Mouse (Mus musculus): ENCODE data around the gene Smim24. TPM values are rescaled to one million over a fixed set of nuclear protein-coding genes. Genes with fewer than 3 reads are reported as not detected.

Smim24 gene
- polyA plus RNA-seq, 1 experiment from 2014 or later = 3.8 TPM

DNA sequence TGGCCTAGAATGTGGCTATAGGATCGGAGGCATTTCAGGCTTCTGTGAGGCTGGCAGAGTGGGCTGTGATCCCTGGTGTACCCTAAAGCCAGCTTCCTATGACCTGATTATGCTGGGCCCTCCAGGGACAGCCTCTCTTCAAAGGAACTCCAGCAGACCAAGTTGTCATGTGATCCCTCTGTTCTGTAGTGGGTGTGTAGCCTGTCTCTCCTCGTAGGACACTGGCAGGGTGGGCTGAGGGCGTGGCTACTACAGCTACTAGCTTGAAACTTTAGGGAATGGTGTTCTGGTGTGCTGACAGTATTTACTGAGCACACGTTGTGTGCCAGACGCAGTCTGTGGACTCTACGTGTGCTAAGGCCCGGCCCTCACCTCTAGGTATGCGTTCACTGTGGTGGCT, 32.1 kb upstream of the Smim24 start:
- Histone ChIP-seq H3K27ac (replicated peaks in 1 of 2; ENCODE audit: control insufficient read depth in 1 of 2, insufficient read depth in 1 of 2, low read depth in 2 of 2, low read length in 2 of 2) (peak overlapping the region in 1 of 2 experiments; percentile 58; a peak in 1 of 4 replicates), H3K9me3 (ENCODE audit: control insufficient read depth, low read length) (no peaks in the 10 kb centered on the region), H3K4me3 (ENCODE audit: control insufficient read depth in 1 of 2, insufficient read depth in 1 of 2, low read depth in 1 of 2, low read length in 2 of 2) (no peak overlapping the region), H3K36me3 (ENCODE audit: control insufficient read depth, insufficient read depth, low read length) (peaks cover 22% of the 10 kb centered on the region), H3K9ac (ENCODE audit: low read length) (peak overlapping the region; percentile 21), H3K4me2 (ENCODE audit: low read length) (no peak overlapping the region), H3K27me3 (ENCODE audit: control insufficient read depth, insufficient read depth, low read length) (no peaks in the 10 kb centered on the region), H3K4me1 (ENCODE audit: control insufficient read depth in 2 of 2, insufficient read depth in 2 of 2, low read length in 2 of 2) (peaks cover 36 to 79% of the 10 kb centered on the region in 2 experiments)
- 50% methylated on average over 8 of the region's 8 CpGs for WGBS
- ATAC-seq (ENCODE audit: insufficient number of reproducible peaks, insufficient read depth, low FRiP score, low read depth) = no peak

DNA sequence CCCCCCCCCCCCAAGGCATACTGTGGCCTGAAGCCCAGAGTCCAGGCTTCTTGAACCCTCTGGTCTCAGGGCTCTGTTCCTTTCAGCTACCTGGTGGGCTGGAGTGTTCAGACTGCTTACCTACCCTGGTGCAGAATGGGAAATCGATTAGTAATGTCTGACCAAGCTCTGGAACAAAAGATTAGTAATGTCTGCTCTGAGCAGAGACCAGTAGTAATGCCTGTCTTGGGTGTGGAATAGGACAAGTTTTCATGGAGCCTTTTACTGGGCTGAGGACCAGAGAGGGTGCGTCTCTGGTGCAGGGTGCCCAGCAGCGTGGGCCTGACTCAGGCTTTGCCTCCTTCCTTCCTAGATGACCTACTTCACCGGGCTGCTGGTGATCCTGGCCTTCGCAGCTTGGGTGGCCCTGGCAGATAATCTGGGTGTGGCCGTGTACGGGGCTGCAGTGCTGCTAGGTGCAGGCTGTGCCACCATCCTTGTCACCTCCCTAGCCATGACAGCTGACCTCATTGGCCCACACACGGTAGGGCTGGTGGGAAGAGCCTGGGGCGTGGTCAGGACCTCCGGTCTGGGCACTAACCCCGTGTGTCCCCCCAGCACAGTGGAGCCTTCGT, 30.4 kb upstream of the Smim24 start:
- H3K9me3 ChIP-seq (ENCODE audit: control insufficient read depth, low read length) = no peaks in the 10 kb centered on the region
- H3K4me1 ChIP-seq (ENCODE audit: control insufficient read depth in 2 of 2, insufficient read depth in 2 of 2, low read length in 2 of 2) = peaks cover 37 to 79% of the 10 kb centered on the region in 2 experiments
- peak overlapping the region; percentile 88 to 96 for H3K27ac ChIP-seq (replicated peaks in 1 of 2; ENCODE audit: control insufficient read depth in 1 of 2, insufficient read depth in 1 of 2, low read depth in 2 of 2, low read length in 2 of 2)
- ATAC-seq (ENCODE audit: insufficient number of reproducible peaks, insufficient read depth, low FRiP score, low read depth) = no peak
- peak overlapping the region; percentile 69 for H3K4me2 ChIP-seq (ENCODE audit: low read length)
- H3K9ac ChIP-seq (ENCODE audit: low read length) = peak overlapping the region; percentile 73
- WGBS = 44% methylated on average over 12 of the region's 12 CpGs
- H3K27me3 ChIP-seq (ENCODE audit: control insufficient read depth, insufficient read depth, low read length) = no peaks in the 10 kb centered on the region
- peaks cover 33% of the 10 kb centered on the region for H3K36me3 ChIP-seq (ENCODE audit: control insufficient read depth, insufficient read depth, low read length)
- peak overlapping the region in 1 of 2 experiments; percentile 35; a peak in 1 of 4 replicates for H3K4me3 ChIP-seq (ENCODE audit: control insufficient read depth in 1 of 2, insufficient read depth in 1 of 2, low read depth in 1 of 2, low read length in 2 of 2)

DNA sequence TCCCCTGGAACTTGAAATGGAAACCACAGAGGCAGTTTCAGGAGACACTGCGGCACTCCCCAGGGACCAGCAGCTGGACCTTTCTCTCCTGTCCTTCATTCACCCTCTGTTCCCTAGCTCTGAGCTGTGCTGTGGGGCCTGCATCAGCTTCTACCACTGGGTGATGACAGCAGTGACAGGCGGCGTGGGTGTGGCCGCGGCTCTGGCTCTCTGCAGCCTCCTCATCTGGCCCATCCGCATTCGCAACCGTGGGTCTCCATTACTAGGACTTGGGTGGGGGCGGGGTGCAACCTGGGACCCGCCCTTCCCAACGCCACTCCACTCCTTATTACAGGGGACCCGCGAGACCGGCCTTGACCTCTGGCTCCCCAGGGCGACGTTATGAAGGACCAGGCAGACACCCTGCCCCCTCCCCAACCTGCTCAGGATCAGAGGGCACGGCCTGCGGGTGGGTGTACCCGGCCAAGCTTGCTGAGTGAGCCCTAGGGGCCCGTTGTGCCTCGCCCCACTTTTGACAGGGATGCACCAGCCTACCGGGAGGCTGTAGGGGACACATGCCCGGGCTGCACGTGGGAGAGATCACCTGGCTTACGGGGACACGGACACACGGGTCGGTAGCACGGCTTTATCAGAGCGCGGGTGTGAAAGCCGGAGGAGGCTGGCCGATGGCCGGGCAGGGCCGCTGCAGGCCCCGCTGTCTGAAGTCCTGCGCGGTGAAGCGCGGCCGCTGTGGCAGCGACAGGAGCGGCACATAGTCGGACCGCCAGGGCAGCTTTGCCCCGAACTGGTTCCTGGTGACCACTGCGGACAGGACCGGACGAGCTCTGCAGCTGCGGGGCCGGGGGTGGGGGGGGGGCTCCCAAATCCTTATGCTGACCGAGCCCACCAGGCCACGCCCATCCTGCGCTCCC, 29.2 kb upstream of the Smim24 start:
- Histone ChIP-seq H3K9me3 (ENCODE audit: control insufficient read depth, low read length) (no peaks in the 10 kb centered on the region), H3K27ac (replicated peaks in 1 of 2; ENCODE audit: control insufficient read depth in 1 of 2, insufficient read depth in 1 of 2, low read depth in 2 of 2, low read length in 2 of 2) (peak overlapping the region; percentile 88 to 96), H3K9ac (ENCODE audit: low read length) (peak overlapping the region; percentile 73), H3K27me3 (ENCODE audit: control insufficient read depth, insufficient read depth, low read length) (no peaks in the 10 kb centered on the region), H3K4me3 (ENCODE audit: control insufficient read depth in 1 of 2, insufficient read depth in 1 of 2, low read depth in 1 of 2, low read length in 2 of 2) (peak overlapping the region; percentile 35 to 40), H3K4me2 (ENCODE audit: low read length) (peak overlapping the region; percentile 69), H3K36me3 (ENCODE audit: control insufficient read depth, insufficient read depth, low read length) (peaks cover 46% of the 10 kb centered on the region), H3K4me1 (ENCODE audit: control insufficient read depth in 2 of 2, insufficient read depth in 2 of 2, low read length in 2 of 2) (peaks cover 31 to 71% of the 10 kb centered on the region in 2 experiments)
- 3% methylated on average over 54 of the region's 54 CpGs for WGBS
- peak; percentile 63 for ATAC-seq (ENCODE audit: insufficient number of reproducible peaks, insufficient read depth, low FRiP score, low read depth)

DNA sequence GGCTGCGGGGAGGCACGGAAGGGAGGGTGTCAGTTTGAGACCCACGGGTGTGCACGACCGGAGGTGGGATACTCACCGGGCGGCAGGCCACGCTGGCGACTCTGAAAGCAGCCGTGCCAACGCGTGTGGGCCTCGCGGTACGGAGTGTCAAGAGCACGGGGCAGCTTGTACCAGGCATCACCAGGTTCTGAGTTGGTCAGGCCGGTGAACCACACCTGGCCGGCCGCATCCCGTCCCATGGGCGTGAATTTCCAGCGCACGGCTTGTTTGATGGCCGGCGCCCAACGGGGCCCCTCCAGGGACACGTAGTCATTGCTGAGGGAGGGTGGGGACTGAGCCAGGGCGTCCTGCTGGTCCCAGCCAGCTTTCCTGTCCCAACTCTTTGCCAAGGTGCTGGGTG, 28.2 kb upstream of the Smim24 start:
- Histone ChIP-seq H3K4me2 (ENCODE audit: low read length) (peak overlapping the region; percentile 69), H3K9me3 (ENCODE audit: control insufficient read depth, low read length) (no peaks in the 10 kb centered on the region), H3K9ac (ENCODE audit: low read length) (peak overlapping the region; percentile 73), H3K4me1 (ENCODE audit: control insufficient read depth in 2 of 2, insufficient read depth in 2 of 2, low read length in 2 of 2) (peaks cover 29 to 63% of the 10 kb centered on the region in 2 experiments), H3K36me3 (ENCODE audit: control insufficient read depth, insufficient read depth, low read length) (peaks cover 55% of the 10 kb centered on the region), H3K4me3 (ENCODE audit: control insufficient read depth in 1 of 2, insufficient read depth in 1 of 2, low read depth in 1 of 2, low read length in 2 of 2) (peak overlapping the region; percentile 35 to 40), H3K27ac (replicated peaks in 1 of 2; ENCODE audit: control insufficient read depth in 1 of 2, insufficient read depth in 1 of 2, low read depth in 2 of 2, low read length in 2 of 2) (0 out of 4 replicates have a peak overlapping the region, but pooled peaks of 1 of the 2 experiments have one; percentile 22), H3K27me3 (ENCODE audit: control insufficient read depth, insufficient read depth, low read length) (no peaks in the 10 kb centered on the region)
- WGBS = 6% methylated on average over 28 of the region's 28 CpGs
- ATAC-seq (ENCODE audit: insufficient number of reproducible peaks, insufficient read depth, low FRiP score, low read depth) = no peak

DNA sequence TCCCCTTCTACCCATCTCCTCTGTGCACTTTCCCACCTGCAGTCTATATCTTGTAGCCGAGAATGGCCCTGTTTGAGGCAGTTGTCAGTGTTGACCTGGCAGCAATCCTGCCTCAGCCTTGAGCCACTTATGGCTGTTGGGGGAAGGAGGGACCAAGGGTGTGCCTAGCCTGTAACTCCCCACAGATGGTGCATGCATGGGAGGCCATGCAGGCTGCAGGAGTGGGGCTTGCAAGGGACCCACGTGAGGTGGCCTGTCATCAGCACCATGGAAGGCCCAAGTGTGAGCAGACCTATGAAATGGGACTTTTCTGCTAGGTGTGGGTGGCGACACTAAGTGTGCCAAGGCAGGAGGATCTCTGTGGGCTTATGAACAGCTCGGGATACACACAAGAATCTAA, 27.8 kb upstream of the Smim24 start:
- H3K27me3 ChIP-seq (ENCODE audit: control insufficient read depth, insufficient read depth, low read length) = no peaks in the 10 kb centered on the region
- H3K4me1 ChIP-seq (ENCODE audit: control insufficient read depth in 2 of 2, insufficient read depth in 2 of 2, low read length in 2 of 2) = peaks cover 29 to 60% of the 10 kb centered on the region in 2 experiments
- 0 out of 4 replicates have a peak overlapping the region, but pooled peaks of 1 of the 2 experiments have one; percentile 35 for H3K4me3 ChIP-seq (ENCODE audit: control insufficient read depth in 1 of 2, insufficient read depth in 1 of 2, low read depth in 1 of 2, low read length in 2 of 2)
- no peaks in the 10 kb centered on the region for H3K9me3 ChIP-seq (ENCODE audit: control insufficient read depth, low read length)
- peak overlapping the region; percentile 69 for H3K4me2 ChIP-seq (ENCODE audit: low read length)
- H3K9ac ChIP-seq (ENCODE audit: low read length) = no peak overlapping the region
- H3K36me3 ChIP-seq (ENCODE audit: control insufficient read depth, insufficient read depth, low read length) = peaks cover 58% of the 10 kb centered on the region
- whole genome bisulfite sequencing = 39% methylated on average over 4 of the region's 4 CpGs
- no peak overlapping the region; a peak in 1 of 4 replicates for H3K27ac ChIP-seq (replicated peaks in 1 of 2; ENCODE audit: control insufficient read depth in 1 of 2, insufficient read depth in 1 of 2, low read depth in 2 of 2, low read length in 2 of 2)
- ATAC-seq (ENCODE audit: insufficient number of reproducible peaks, insufficient read depth, low FRiP score, low read depth) = no peak

DNA sequence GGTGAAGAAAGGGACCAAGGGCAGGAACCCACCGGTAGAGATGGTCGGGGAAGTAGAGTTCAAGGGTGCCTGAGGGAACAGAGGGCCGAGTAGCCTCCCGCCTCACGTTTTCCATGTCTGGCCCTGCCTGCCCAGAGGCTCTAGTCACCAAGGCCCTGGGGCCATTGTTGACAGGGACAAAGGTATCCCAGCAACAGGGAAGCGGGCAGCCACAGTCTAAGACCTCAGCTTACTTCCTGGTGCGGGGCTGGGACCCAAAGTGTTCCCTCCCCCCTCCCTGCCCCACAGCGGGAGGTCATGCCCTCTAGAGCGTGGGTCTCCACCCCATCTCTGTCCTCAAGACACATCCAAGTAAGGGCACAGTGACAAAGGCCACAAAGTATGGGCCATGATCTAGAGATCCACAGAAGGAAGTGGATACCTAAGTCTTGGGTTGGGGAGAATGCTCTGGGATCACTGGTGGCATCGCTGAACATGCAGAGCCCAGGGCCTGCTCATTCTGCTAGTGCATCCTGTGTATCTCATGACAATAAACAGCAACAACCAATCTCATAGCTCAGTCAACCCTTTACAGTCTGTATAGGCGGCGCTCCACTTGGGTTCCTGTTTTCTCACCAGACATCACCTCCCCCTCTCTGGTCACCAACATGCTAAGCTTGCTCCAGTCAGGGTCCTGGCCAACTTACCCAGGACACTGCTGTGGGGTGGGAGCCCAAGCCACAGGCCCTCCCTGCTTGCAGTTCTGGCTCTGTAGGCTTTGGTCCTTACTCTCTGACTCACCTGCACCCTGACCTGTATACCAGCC, 27.0 kb upstream of the Smim24 start, which contains the start of gene 4930404N11Rik:
4930404N11Rik (minus strand) TSS at position 145 of the 805 bp plus-strand sequence.
- peak within 1 kb of the TSS; percentile 35 to 40; a peak in 3 of 4 replicates for H3K4me3 ChIP-seq (ENCODE audit: control insufficient read depth in 1 of 2, insufficient read depth in 1 of 2, low read depth in 1 of 2, low read length in 2 of 2)
- 29% methylated on average over 12 of the region's 12 CpGs for WGBS
- peak within 1 kb of the TSS; percentile 73 for H3K9ac ChIP-seq (ENCODE audit: low read length)
- no peaks in the 10 kb centered on the region for H3K9me3 ChIP-seq (ENCODE audit: control insufficient read depth, low read length)
- H3K4me2 ChIP-seq (ENCODE audit: low read length) = peak within 1 kb of the TSS; percentile 69
- peaks cover 29 to 52% of the 10 kb centered on the region in 2 experiments for H3K4me1 ChIP-seq (ENCODE audit: control insufficient read depth in 2 of 2, insufficient read depth in 2 of 2, low read length in 2 of 2)
- ATAC-seq (ENCODE audit: insufficient number of reproducible peaks, insufficient read depth, low FRiP score, low read depth) = no peak
- H3K27ac ChIP-seq (replicated peaks in 1 of 2; ENCODE audit: control insufficient read depth in 1 of 2, insufficient read depth in 1 of 2, low read depth in 2 of 2, low read length in 2 of 2) = peak within 1 kb of the TSS in 1 of 2 experiments; percentile 48; a peak in 2 of 4 replicates
- H3K27me3 ChIP-seq (ENCODE audit: control insufficient read depth, insufficient read depth, low read length) = no peaks in the 10 kb centered on the region
- H3K36me3 ChIP-seq (ENCODE audit: control insufficient read depth, insufficient read depth, low read length) = peaks cover 61% of the 10 kb centered on the region

All from heart, embryonic 14.5 days (tissue).